Mouse (Mus musculus): ENCODE results near the gene Tubb4a. TPM values are rescaled to one million over a fixed set of nuclear protein-coding genes. Genes with fewer than 3 reads are reported as not detected.

Tubb4a gene
- total RNA-seq, 2 experiments from 2014 or later = 519 to 556 TPM

- intact Hi-C loops (cut with DNase I) = no loop called here
- DNase-seq (ENCODE audit: extremely low spot score in 1 of 2, low spot score in 2 of 2) = peak in 1 of 2 experiments; percentile 40
Observed at GRCm38 (mm10) chr17:57105181-57106034, 17.8 kb upstream of the Tubb4a start, which contains the start of gene Tnfsf9. Gene Tnfsf9 (plus strand): TSS chr17:57105325.

- intact Hi-C loops (cut with DNase I) = no loop called here
- DNase-seq (ENCODE audit: extremely low spot score in 1 of 2, low spot score in 2 of 2) = no peak
Observed at GRCm38 (mm10) chr17:57104496-57104895, 16.9 kb upstream of the Tubb4a start.

- intact Hi-C loops (cut with DNase I) = no loop called here
Observed at GRCm38 (mm10) chr17:57102276-57102675, 14.7 kb upstream of the Tubb4a start.

GRCm38 (mm10) chr17:57099629-57100325 lies 12.2 kb upstream of the Tubb4a start:
- intact Hi-C loops (cut with DNase I) = no loop called here
- DNase-seq (ENCODE audit: extremely low spot score in 1 of 2, low spot score in 2 of 2) = no peak

More at GRCm38 (mm10) chr17:57102276-57102675, 14.7 kb upstream of the Tubb4a start:
- DNase-seq (ENCODE audit: extremely low spot score in 1 of 2, low spot score in 2 of 2) = no peak

- intact Hi-C loops (cut with DNase I) = no loop called here
- no peak for DNase-seq (ENCODE audit: extremely low spot score in 1 of 2, low spot score in 2 of 2)
Observed at GRCm38 (mm10) chr17:57098321-57098720, 10.7 kb upstream of the Tubb4a start.

- intact Hi-C loops (cut with DNase I) = loop anchor here (1.0 to 2.0 kb wide), 2 partner anchors 71 to 238 kb away; no protein-coding TSS in a partner anchor
Observed at GRCm38 (mm10) chr17:57096623-57096920, 9.0 kb upstream of the Tubb4a start.

GRCm38 (mm10) chr17:57095855-57096622 lies 8.5 kb upstream of the Tubb4a start:
- intact Hi-C loops (cut with DNase I) = loop anchor here (1.0 to 2.0 kb wide), 2 partner anchors 71 to 239 kb away; no protein-coding TSS in a partner anchor
- peak in 1 of 2 experiments; percentile 60 for DNase-seq (ENCODE audit: extremely low spot score in 1 of 2, low spot score in 2 of 2)

More at GRCm38 (mm10) chr17:57096623-57096920, 9.0 kb upstream of the Tubb4a start:
- DNase-seq (ENCODE audit: extremely low spot score in 1 of 2, low spot score in 2 of 2) = peak; percentile 71 to 86

GRCm38 (mm10) chr17:57094222-57094621 lies 6.6 kb upstream of the Tubb4a start:
- no peak for DNase-seq (ENCODE audit: extremely low spot score in 1 of 2, low spot score in 2 of 2)
- intact Hi-C loops (cut with DNase I) = no loop called here

GRCm38 (mm10) chr17:57085970-57086757 lies 1.4 kb downstream of the Tubb4a start:
- peak in 1 of 2 experiments; percentile 60 for DNase-seq (ENCODE audit: extremely low spot score in 1 of 2, low spot score in 2 of 2)
- intact Hi-C loops (cut with DNase I) = loop anchor here (10.0 kb wide), 1 partner anchor 281 kb away; no protein-coding TSS in a partner anchor

- no peak for DNase-seq (ENCODE audit: extremely low spot score in 1 of 2, low spot score in 2 of 2)
- intact Hi-C loops (cut with DNase I) = loop anchor here (10.0 kb wide), 1 partner anchor 278 kb away; no protein-coding TSS in a partner anchor
Observed at GRCm38 (mm10) chr17:57082481-57082880, 5.1 kb downstream of the Tubb4a start.

GRCm38 (mm10) chr17:57081234-57081842 lies 6.2 kb downstream of the Tubb4a start:
- intact Hi-C loops (cut with DNase I) = loop anchor here (10.0 kb wide), 1 partner anchor 277 kb away; no protein-coding TSS in a partner anchor
- DNase-seq (ENCODE audit: extremely low spot score in 1 of 2, low spot score in 2 of 2) = no peak

- intact Hi-C loops (cut with DNase I) = loop anchor here (10.0 kb wide), 1 partner anchor 275 kb away; no protein-coding TSS in a partner anchor
Observed at GRCm38 (mm10) chr17:57079919-57080318, 7.7 kb downstream of the Tubb4a start.

GRCm38 (mm10) chr17:57078336-57078735 lies 9.2 kb downstream of the Tubb4a start, which contains the start of gene Dennd1c:
Gene Dennd1c (minus strand): TSS chr17:57078514.
- intact Hi-C loops (cut with DNase I) = no loop called here

More at GRCm38 (mm10) chr17:57079919-57080318, 7.7 kb downstream of the Tubb4a start:
- no peak for DNase-seq (ENCODE audit: extremely low spot score in 1 of 2, low spot score in 2 of 2)

GRCm38 (mm10) chr17:57076916-57077315 lies 10.7 kb downstream of the Tubb4a start:
- intact Hi-C loops (cut with DNase I) = no loop called here
- DNase-seq (ENCODE audit: extremely low spot score in 1 of 2, low spot score in 2 of 2) = no peak

More at GRCm38 (mm10) chr17:57078336-57078735, 9.2 kb downstream of the Tubb4a start, which contains the start of gene Dennd1c:
- no peak for DNase-seq (ENCODE audit: extremely low spot score in 1 of 2, low spot score in 2 of 2)

- intact Hi-C loops (cut with DNase I) = no loop called here
- DNase-seq (ENCODE audit: extremely low spot score in 1 of 2, low spot score in 2 of 2) = no peak
Observed at GRCm38 (mm10) chr17:57070699-57071098, 16.9 kb downstream of the Tubb4a start.

- intact Hi-C loops (cut with DNase I) = no loop called here
- DNase-seq (ENCODE audit: extremely low spot score in 1 of 2, low spot score in 2 of 2) = no peak
Observed at GRCm38 (mm10) chr17:57070272-57070671, 17.3 kb downstream of the Tubb4a start.

GRCm38 (mm10) chr17:57066908-57067307 lies 20.7 kb downstream of the Tubb4a start:
- DNase-seq (ENCODE audit: extremely low spot score in 1 of 2, low spot score in 2 of 2) = no peak
- intact Hi-C loops (cut with DNase I) = no loop called here

All from left cerebral cortex, postnatal 10 days (tissue).